Mouse (Mus musculus): ENCODE results near the gene Twist2.

DNA sequence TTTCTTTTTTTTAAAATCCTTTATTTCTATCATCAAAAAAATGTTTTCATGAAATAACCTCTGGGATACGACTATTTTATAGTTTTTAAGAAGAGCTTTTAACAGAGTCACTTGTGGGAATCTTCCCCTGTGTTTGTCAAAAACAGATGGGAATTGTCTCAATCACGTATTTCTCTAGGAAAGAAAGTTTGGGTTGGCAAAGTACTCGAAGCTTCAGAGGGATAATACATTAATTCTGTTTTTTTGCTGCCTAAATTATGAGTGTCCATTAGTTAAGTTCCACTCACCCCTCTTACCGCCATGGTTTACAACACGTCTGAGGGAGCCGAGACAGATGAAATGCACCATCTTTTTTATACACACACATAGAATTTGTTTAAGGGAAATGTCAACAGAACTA lies 2.2 kb downstream of the Twist2 start:
- TF ChIP-seq CTCF (IDR thresholded peaks at IDR 0.05; ENCODE audit: control insufficient read depth, insufficient read depth, low read length), result no peak
- TF ChIP-seq POLR2A (IDR thresholded peaks at IDR 0.05; ENCODE audit: borderline replicate concordance, control insufficient read depth, low read depth, low read length), result no peak

Measured in bone marrow, adult 2 months (tissue).